Mouse (Mus musculus) erythroblast, embryonic 14.5 days (primary cell): ENCODE measurements around the gene Cmip. TPM values are rescaled to one million over a fixed set of nuclear protein-coding genes. Genes with fewer than 3 reads are reported as not detected.

Experiments used
- H3K27me3 ChIP-seq: 2 replicates; pipeline ENCODE4 v1.6.1; 2012; ENCODE audit warnings: inconsistent platforms; ENCODE audit not compliant: control insufficient read depth
- H3K36me3 ChIP-seq: 2 replicates; pipeline ENCODE4 v1.6.1; 2012; ENCODE audit warnings: mild to moderate bottlenecking, inconsistent platforms; ENCODE audit not compliant: control insufficient read depth
- H3K4me1 ChIP-seq: 2 replicates; pipeline ENCODE4 v1.6.1; 2012; ENCODE audit warnings: inconsistent platforms; ENCODE audit not compliant: control insufficient read depth
- H3K4me3 ChIP-seq: replicated peaks from 2 replicates; pipeline ENCODE3; 2012; ENCODE audit warnings: moderate library complexity, mild to moderate bottlenecking, inconsistent platforms
- H3K9me3 ChIP-seq: 2 replicates; pipeline ENCODE4 v1.6.1; 2012; ENCODE audit warnings: low read length, inconsistent platforms, mixed read lengths; ENCODE audit not compliant: control insufficient read depth
- GATA1 ChIP-seq: IDR thresholded peaks from 2 replicates; pipeline ENCODE4 v1.6.1; 2012; ENCODE audit warnings: low read length, inconsistent platforms, mixed read lengths
- TAL1 ChIP-seq: IDR thresholded peaks from 3 replicates; pipeline ENCODE4 v1.6.1; 2012; ENCODE audit warnings: low read length, inconsistent platforms, mixed read lengths
- polyA plus RNA-seq: library from polyadenylated mRNA; stranded (reverse); fragments of >175 nt; gene quantifications from 2 replicates; pipeline ENCODE4 v1.2.3, GENCODE M21; 2012

The Cmip gene
- 8.2 and 8.6 TPM in 2 replicates for polyA plus RNA-seq

- Histone ChIP-seq H3K4me3 (peak within 1 kb of the TSS; percentile 91), H3K27me3 (no peaks in the 10 kb centered on the region), H3K4me1 (peaks cover 72% of the 10 kb centered on the region), H3K36me3 (peaks cover 27% of the 10 kb centered on the region), H3K9me3 (peaks cover 11% of the 10 kb centered on the region; the same call in 1 of the 2 replicates)
- TF ChIP-seq GATA1 (no peak), TAL1 (no peak)
These were observed at the start of gene Cmip for GRCm38 (mm10) chr8:117257029-117257820. Gene Cmip, plus strand, starts transcription at chr8:117257064.

DNA sequence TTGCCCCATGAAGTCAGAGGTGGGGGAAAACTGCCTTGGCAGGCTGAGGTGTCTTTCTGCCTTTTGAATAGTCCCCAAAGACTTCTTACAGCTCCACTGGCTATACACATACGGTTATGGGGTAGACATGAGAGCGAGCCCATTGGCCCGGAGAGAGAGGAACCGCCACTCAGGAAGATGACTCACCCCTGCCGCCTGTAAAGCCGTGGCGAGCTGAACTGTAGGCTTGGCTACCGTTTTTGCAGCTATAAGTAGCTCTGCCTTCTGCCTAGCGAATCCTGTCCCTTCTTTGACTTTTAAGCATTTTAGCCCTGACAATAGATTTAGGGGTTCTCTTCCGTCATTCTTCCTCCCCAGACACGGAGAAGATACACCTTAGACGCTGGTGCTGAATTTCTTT, 47.7 kb upstream of the Cmip start:
- H3K9me3 ChIP-seq: no peaks in the 10 kb centered on the region
- no peak for TF ChIP-seq GATA1
- TF ChIP-seq TAL1: no peak
- no peaks in the 10 kb centered on the region for H3K27me3 ChIP-seq
- H3K36me3 ChIP-seq: peaks cover 66% of the 10 kb centered on the region
- peaks cover 10% of the 10 kb centered on the region for H3K4me1 ChIP-seq
- no peak overlapping the region for H3K4me3 ChIP-seq

GRCm38 (mm10) chr8:117212100-117212499, 44.8 kb upstream of the Cmip start:
- Histone ChIP-seq H3K27me3 (no peaks in the 10 kb centered on the region), H3K4me3 (no peak overlapping the region), H3K9me3 (no peaks in the 10 kb centered on the region), H3K36me3 (peaks cover 47% of the 10 kb centered on the region), H3K4me1 (peaks cover 8% of the 10 kb centered on the region)
- TF ChIP-seq GATA1 (no peak), TAL1 (no peak)

DNA sequence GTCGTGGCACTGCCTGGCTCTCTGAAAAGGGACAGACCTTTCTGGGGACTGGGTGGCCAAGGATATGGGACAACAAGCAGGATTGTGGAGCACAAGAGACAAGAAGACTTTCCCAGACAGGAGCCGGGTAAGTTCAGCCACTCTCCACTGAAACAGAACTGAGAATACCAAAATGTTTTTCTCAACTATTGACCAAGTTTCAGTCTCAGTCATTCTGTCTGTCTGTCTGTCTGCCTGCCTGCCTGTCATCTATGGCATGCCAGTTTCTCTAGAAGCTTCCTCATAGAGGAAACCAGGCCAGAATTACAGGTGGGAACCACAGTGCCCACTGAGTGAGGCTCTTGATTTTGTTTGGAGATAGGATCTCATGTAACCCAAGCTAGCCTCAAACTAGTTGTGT, 39.1 kb upstream of the Cmip start:
- H3K4me3 ChIP-seq: no peak overlapping the region
- H3K27me3 ChIP-seq: no peaks in the 10 kb centered on the region
- TF ChIP-seq TAL1: no peak
- TF ChIP-seq GATA1: no peak
- H3K4me1 ChIP-seq: peaks cover 8% of the 10 kb centered on the region
- no peaks in the 10 kb centered on the region for H3K9me3 ChIP-seq
- peaks cover 12% of the 10 kb centered on the region for H3K36me3 ChIP-seq

- no peak overlapping the region for H3K4me3 ChIP-seq
- peaks cover 22% of the 10 kb centered on the region for H3K4me1 ChIP-seq
- no peaks in the 10 kb centered on the region for H3K27me3 ChIP-seq
- no peaks in the 10 kb centered on the region for H3K36me3 ChIP-seq
- TF ChIP-seq TAL1: no peak
- no peaks in the 10 kb centered on the region for H3K9me3 ChIP-seq
These were observed 34.5 kb upstream of the Cmip start for GRCm38 (mm10) chr8:117222396-117222795.

DNA sequence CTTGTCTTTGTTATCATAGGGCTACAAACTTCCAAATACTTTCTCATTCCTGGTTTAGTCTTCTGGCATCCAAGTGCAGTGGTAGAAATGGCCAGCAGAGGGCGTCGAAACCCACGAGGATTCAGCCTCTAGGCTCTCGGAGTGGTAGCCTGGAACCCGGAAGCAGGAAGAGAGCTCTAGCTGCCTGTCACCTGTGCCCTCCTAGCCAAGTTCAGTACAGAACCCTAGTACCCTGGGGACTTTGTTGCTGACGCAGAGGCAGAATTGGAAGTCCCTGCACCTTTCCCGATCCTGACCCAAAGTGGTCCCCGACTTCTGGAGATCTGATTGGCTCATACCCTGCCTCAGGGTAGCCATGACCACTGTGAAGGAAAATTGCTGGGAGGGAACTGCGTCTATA, 32.2 kb upstream of the Cmip start:
- no peaks in the 10 kb centered on the region for H3K27me3 ChIP-seq
- H3K4me1 ChIP-seq: peaks cover 19% of the 10 kb centered on the region
- H3K36me3 ChIP-seq: no peaks in the 10 kb centered on the region
- peak overlapping the region; percentile 58 for H3K4me3 ChIP-seq
- no peak for TF ChIP-seq GATA1
- no peak for TF ChIP-seq TAL1
- H3K9me3 ChIP-seq: no peaks in the 10 kb centered on the region

- H3K4me3 ChIP-seq: no peak overlapping the region
- no peaks in the 10 kb centered on the region for H3K9me3 ChIP-seq
- no peaks in the 10 kb centered on the region for H3K36me3 ChIP-seq
- H3K4me1 ChIP-seq: peaks cover 14% of the 10 kb centered on the region
- TF ChIP-seq GATA1: no peak
- no peak for TF ChIP-seq TAL1
- no peaks in the 10 kb centered on the region for H3K27me3 ChIP-seq
These were observed 30.6 kb upstream of the Cmip start for GRCm38 (mm10) chr8:117226306-117226705.

- no peaks in the 10 kb centered on the region for H3K9me3 ChIP-seq
- no peaks in the 10 kb centered on the region for H3K36me3 ChIP-seq
- H3K4me1 ChIP-seq: peaks cover 14% of the 10 kb centered on the region
- H3K27me3 ChIP-seq: no peaks in the 10 kb centered on the region
- no peak for TF ChIP-seq TAL1
- TF ChIP-seq GATA1: no peak
- H3K4me3 ChIP-seq: no peak overlapping the region
These were observed 29.5 kb upstream of the Cmip start for GRCm38 (mm10) chr8:117227339-117227738.

- Histone ChIP-seq H3K27me3 (peaks cover 4% of the 10 kb centered on the region), H3K36me3 (no peaks in the 10 kb centered on the region), H3K9me3 (no peaks in the 10 kb centered on the region), H3K4me1 (no peaks in the 10 kb centered on the region), H3K4me3 (no peak overlapping the region)
- TF ChIP-seq GATA1 (no peak), TAL1 (no peak)
These were observed 23.7 kb upstream of the Cmip start for GRCm38 (mm10) chr8:117233199-117233598.

GRCm38 (mm10) chr8:117236531-117236930, 20.3 kb upstream of the Cmip start:
- H3K36me3 ChIP-seq: no peaks in the 10 kb centered on the region
- no peaks in the 10 kb centered on the region for H3K4me1 ChIP-seq
- H3K27me3 ChIP-seq: peaks cover 14% of the 10 kb centered on the region
- no peaks in the 10 kb centered on the region for H3K9me3 ChIP-seq
- TF ChIP-seq GATA1 (no peak), TAL1 (no peak)
- no peak overlapping the region for H3K4me3 ChIP-seq
